Mouse (Mus musculus): Measurements from ENCODE around the gene Atp2a2. TPM values are rescaled to one million over a fixed set of nuclear protein-coding genes. Genes with fewer than 3 reads are reported as not detected.

The Atp2a2 gene
- 38.8 and 41.9 TPM in 2 replicates for polyA plus RNA-seq (2016; fragmentation: Nextera tagmentation; extraction: Ambion mirVana)

DNA sequence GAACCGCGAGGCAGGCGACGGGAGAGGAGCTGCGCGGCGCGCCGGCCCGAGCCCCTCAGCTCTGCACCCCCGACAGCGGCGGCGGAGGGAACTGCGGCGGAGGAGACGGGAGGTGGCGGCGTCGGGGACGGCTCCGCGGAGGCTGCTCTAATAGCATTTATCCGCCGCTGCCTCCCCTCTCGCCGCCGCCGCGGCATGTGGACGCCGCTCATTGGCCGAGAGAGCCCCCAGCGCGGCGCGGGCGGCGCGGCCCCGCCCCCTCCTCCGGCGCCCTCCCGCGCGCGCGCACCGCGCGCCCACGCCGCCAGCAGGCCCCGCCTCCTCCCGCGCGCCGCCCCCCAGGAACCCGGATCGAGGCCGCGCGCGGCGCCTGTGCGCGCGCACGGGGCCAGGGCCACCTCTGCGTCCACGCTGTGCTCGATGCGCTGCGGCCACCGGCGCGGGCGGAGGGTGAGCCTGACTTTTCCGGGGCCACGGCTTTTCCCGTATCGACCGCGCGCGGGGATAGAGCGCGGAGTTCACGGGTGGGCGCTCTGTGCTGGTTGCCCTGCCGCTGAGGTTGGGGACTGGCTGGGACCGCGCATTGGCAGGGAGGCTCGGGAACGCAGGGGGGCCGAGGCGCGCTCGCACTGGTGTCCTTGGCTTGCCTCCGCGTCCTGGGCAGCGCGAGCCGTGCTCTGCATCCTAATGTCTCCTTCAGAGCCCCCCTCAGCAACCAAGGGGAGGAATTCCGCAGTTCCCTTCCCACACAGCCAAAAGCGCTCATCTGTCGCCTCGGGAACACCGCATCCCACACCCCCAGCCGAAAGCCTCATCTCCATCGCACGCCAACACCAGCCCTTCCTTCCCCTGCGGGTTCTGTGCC lies at the start of gene Atp2a2:
TSS of gene Atp2a2 (minus strand) at position 149 of the 865 bp plus-strand sequence.
- peak; percentile 91 for DNase-seq (ENCODE audit: low spot score)
- Histone ChIP-seq H3K4me3 (peak within 1 kb of the TSS; percentile 99), H3K4me1 (replicated peaks) (peaks cover 50% of the 10 kb centered on the region), H3K36me3 (peaks cover 29% of the 10 kb centered on the region), H3K9me3 (peaks cover 4% of the 10 kb centered on the region), H3K27ac (peak within 1 kb of the TSS; percentile 99), H3K27me3 (ENCODE audit: insufficient read depth, poor library complexity, severe bottlenecking) (peaks cover 15% of the 10 kb centered on the region)
- under 1% methylated on average over 96 of the region's 113 CpGs for WGBS

DNA sequence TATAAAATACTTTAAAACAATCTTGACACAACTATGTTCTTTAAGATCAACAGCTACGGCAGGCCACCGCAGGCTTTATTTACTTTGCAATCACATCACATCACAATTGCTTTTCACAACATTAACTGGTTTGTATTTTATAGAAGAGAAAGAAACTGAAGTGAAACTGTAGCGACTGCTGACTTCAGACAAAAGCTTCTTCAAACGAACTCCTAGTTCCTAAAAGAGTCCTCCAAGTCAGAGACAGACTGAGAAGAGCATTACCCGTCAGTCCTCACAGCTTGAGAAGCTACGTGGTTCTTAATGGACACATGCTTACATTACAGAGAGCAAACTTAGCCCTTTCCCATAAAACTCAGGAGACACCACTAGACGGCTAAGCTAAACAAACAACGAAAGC lies 48.4 kb upstream of the Atp2a2 start:
- no peak overlapping the region for H3K4me3 ChIP-seq
- H3K36me3 ChIP-seq: peaks cover 27% of the 10 kb centered on the region
- 71% methylated on average over 8 of the region's 8 CpGs for WGBS
- DNase-seq (ENCODE audit: low spot score): no peak
- H3K9me3 ChIP-seq: no peaks in the 10 kb centered on the region
- no peak overlapping the region for H3K27ac ChIP-seq
- 0 out of 2 replicates have a peak, but pooled peaks cover 3% of the 10 kb centered on the region for H3K4me1 ChIP-seq (replicated peaks)
- H3K27me3 ChIP-seq (ENCODE audit: insufficient read depth, poor library complexity, severe bottlenecking): no peaks in the 10 kb centered on the region

DNA sequence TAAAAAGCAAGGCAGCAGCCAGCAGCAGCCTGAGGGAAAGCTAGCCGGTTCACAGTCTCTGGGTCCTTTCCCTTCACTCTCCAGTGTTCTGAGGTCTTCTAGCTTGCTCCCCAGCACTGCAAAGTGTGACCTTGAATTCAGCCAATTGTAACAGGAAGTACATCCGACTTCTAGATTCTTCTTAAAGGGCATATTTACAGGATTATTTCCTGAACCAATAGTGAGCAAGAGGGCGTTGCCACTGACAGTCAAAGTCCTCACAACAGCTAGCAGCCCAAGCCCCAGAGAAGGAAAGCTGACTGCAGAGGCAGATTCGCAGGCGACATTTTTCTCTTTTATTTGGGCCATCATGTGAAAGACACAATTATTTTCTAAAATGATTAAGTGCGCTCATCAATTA lies 46.6 kb upstream of the Atp2a2 start:
- WGBS: 83% methylated on average over 6 of the region's 6 CpGs
- Histone ChIP-seq H3K36me3 (peaks cover 31% of the 10 kb centered on the region), H3K9me3 (peaks cover 2% of the 10 kb centered on the region; the same call in 1 of the 2 replicates), H3K27ac (no peak overlapping the region), H3K27me3 (ENCODE audit: insufficient read depth, poor library complexity, severe bottlenecking) (no peaks in the 10 kb centered on the region), H3K4me1 (replicated peaks) (0 out of 2 replicates have a peak, but pooled peaks cover 3% of the 10 kb centered on the region), H3K4me3 (no peak overlapping the region)
- DNase-seq (ENCODE audit: low spot score): no peak

DNA sequence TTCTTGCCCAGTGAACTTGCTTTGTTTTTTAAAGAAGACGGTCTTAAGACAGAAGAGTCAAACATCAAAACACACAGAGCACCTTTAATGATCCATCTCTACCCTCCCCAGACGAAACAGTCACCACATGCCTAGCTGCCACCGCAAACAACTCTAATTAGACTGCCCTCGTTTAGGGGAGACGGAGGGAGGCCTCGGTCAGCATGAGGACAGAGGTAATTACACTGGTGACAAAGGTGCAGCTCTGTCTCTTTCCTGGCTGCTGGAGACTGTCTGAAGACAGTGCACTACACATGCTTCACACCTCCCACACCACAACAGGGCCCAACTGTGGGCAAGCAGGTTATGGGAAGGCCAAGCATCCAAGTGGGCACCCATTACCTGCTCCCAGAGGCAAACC lies 45.8 kb upstream of the Atp2a2 start:
- Histone ChIP-seq H3K36me3 (peaks cover 32% of the 10 kb centered on the region), H3K9me3 (peaks cover 2% of the 10 kb centered on the region; the same call in 1 of the 2 replicates), H3K4me3 (no peak overlapping the region), H3K27ac (no peak overlapping the region), H3K4me1 (replicated peaks) (0 out of 2 replicates have a peak, but pooled peaks cover 3% of the 10 kb centered on the region), H3K27me3 (ENCODE audit: insufficient read depth, poor library complexity, severe bottlenecking) (no peaks in the 10 kb centered on the region)
- WGBS: 84% methylated on average over 6 of the region's 6 CpGs
- DNase-seq (ENCODE audit: low spot score): no peak

DNA sequence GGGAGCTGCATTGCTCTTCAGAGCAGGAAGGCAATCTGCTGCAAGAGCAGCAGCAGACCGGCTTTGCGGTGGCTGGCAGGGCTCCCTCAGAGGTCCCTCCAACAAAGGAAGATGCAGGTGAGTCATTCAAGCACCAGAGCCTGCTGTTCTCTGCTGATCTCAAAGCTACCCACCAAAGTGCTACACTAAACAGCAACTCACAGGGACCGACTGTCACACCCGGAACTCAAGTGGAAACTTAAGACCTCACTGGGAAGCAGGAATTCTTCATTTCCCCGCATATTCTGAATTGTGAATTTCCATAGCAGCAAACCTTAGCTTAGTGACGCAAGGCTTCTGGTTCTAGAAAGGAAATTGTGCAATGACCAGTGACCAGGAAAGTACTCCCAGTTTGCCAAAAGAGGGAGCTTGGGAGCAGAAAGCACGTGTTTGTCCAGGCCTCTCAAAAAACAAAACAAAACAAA lies 45.3 kb upstream of the Atp2a2 start:
- DNase-seq (ENCODE audit: low spot score): no peak
- Histone ChIP-seq H3K4me1 (replicated peaks) (0 out of 2 replicates have a peak, but pooled peaks cover 3% of the 10 kb centered on the region), H3K4me3 (no peak overlapping the region), H3K27me3 (ENCODE audit: insufficient read depth, poor library complexity, severe bottlenecking) (no peaks in the 10 kb centered on the region), H3K36me3 (peaks cover 35% of the 10 kb centered on the region), H3K27ac (no peak overlapping the region), H3K9me3 (peaks cover 2% of the 10 kb centered on the region; the same call in 1 of the 2 replicates)
- 69% methylated on average over 7 of the region's 7 CpGs for WGBS

DNA sequence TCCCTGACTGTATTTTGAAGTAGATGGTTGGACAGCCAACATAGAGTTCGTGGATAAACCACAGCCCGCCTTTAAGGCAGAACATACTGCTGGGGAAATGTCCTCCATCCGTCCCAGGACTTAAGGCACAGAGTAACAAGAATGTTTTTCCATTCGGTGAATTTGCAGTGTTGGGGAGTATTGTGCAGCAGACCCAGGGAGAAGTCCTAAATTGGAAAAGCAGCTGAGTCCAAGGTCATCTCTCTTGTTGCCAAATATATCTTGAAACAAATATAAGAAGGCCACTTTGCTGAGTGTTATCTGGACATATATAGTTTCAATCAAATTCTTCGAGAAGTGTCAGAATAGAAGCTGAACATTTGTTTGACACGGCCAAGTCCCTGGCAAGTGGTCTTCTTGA lies 41.4 kb upstream of the Atp2a2 start:
- no peak for DNase-seq (ENCODE audit: low spot score)
- Histone ChIP-seq H3K27ac (no peak overlapping the region), H3K4me1 (replicated peaks) (0 out of 2 replicates have a peak, but pooled peaks cover 3% of the 10 kb centered on the region), H3K4me3 (no peak overlapping the region), H3K36me3 (peaks cover 47% of the 10 kb centered on the region), H3K27me3 (ENCODE audit: insufficient read depth, poor library complexity, severe bottlenecking) (no peaks in the 10 kb centered on the region), H3K9me3 (peaks cover 2% of the 10 kb centered on the region; the same call in 1 of the 2 replicates)
- 93% methylated on average over 6 of the region's 6 CpGs for WGBS

DNA sequence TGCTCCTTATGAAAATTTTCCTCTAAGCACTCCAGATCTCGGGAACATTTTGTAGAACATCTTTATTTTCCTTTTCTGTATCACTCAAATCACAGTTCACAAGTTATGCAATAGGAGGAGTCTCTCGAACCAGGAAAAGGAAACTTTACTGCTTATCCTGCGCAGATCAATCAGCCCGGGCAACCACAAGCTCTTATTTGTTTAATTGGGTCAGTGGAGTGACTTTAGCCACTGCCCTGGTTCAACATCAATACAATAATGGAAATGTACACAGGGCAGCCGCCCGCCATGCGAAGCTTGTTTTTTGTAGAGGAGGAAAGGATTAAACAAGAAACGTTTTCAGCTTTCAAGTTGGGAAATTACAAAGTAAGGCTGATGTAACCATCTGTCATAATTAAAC lies 39.8 kb upstream of the Atp2a2 start:
- Histone ChIP-seq H3K4me1 (replicated peaks) (no peaks in the 10 kb centered on the region), H3K9me3 (peaks cover 2% of the 10 kb centered on the region; the same call in 1 of the 2 replicates), H3K4me3 (no peak overlapping the region), H3K36me3 (peaks cover 45% of the 10 kb centered on the region), H3K27ac (no peak overlapping the region), H3K27me3 (ENCODE audit: insufficient read depth, poor library complexity, severe bottlenecking) (no peaks in the 10 kb centered on the region)
- no peak for DNase-seq (ENCODE audit: low spot score)
- 93% methylated on average over 8 of the region's 8 CpGs for WGBS

DNA sequence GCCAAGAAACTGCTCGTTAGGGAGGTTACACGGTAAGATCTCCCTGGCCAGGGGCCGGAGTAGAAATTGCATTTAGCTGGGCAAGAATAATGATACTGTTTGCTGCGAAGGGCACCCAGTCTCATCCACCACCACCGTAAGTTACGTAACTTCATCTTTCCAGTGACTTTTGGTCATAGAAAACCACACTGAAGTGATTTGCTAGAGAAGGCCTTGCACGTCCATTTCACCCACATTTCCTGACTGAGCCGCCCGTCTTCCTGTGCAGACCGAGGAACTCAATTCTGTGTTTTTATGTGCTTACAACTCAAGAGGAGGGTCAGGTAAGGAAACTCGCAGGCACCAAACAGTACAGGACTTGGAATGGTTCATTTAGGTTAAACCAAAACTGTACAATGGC lies 36.1 kb upstream of the Atp2a2 start:
- H3K4me3 ChIP-seq: no peak overlapping the region
- WGBS: 96% methylated on average over 11 of the region's 11 CpGs
- no peak for DNase-seq (ENCODE audit: low spot score)
- no peak overlapping the region for H3K27ac ChIP-seq
- no peaks in the 10 kb centered on the region for H3K27me3 ChIP-seq (ENCODE audit: insufficient read depth, poor library complexity, severe bottlenecking)
- H3K9me3 ChIP-seq: no peaks in the 10 kb centered on the region
- peaks cover 29% of the 10 kb centered on the region for H3K36me3 ChIP-seq
- no peaks in the 10 kb centered on the region for H3K4me1 ChIP-seq (replicated peaks)

DNA sequence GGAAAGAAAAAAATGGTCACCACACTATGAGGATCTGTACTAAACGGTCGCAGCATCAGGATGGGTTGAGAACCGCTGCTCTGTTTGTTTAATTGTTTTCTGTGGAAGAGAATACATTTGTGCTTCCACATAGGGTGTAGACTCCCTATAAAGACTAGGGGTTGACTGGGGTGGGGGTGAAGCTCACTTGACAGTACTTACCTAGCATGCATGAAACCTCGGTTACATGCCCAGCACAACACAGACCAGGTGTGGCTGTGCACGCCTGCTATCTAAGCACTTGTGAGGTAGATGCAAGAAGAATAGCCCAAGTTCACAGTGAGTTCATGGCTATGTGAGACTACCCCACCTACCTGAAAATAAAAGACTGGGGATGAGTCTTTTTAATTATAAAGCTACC lies 35.6 kb upstream of the Atp2a2 start:
- 96% methylated on average over 5 of the region's 5 CpGs for WGBS
- no peaks in the 10 kb centered on the region for H3K27me3 ChIP-seq (ENCODE audit: insufficient read depth, poor library complexity, severe bottlenecking)
- no peaks in the 10 kb centered on the region for H3K9me3 ChIP-seq
- H3K36me3 ChIP-seq: peaks cover 29% of the 10 kb centered on the region
- no peaks in the 10 kb centered on the region for H3K4me1 ChIP-seq (replicated peaks)
- no peak for DNase-seq (ENCODE audit: low spot score)
- H3K27ac ChIP-seq: no peak overlapping the region
- H3K4me3 ChIP-seq: no peak overlapping the region

DNA sequence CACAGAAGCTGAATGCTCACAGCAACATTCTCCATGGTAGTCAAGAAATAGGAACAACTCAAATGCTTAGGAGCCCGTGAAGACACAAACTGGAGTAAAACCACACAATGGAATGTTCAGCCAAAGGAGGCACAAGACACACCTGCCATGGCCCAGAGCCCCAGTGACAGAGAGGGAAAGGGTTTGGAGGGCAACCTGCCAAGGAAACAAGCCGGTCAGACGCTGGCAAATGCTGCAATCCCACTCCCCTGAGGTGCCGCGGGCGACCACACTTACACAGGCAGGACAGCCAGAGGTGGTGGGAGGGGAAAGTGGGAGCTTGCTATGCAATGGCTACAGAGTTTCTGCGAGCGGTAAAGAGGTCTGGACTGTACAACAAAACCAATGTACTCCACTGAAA lies 31.9 kb upstream of the Atp2a2 start:
- H3K27ac ChIP-seq: no peak overlapping the region

DNA sequence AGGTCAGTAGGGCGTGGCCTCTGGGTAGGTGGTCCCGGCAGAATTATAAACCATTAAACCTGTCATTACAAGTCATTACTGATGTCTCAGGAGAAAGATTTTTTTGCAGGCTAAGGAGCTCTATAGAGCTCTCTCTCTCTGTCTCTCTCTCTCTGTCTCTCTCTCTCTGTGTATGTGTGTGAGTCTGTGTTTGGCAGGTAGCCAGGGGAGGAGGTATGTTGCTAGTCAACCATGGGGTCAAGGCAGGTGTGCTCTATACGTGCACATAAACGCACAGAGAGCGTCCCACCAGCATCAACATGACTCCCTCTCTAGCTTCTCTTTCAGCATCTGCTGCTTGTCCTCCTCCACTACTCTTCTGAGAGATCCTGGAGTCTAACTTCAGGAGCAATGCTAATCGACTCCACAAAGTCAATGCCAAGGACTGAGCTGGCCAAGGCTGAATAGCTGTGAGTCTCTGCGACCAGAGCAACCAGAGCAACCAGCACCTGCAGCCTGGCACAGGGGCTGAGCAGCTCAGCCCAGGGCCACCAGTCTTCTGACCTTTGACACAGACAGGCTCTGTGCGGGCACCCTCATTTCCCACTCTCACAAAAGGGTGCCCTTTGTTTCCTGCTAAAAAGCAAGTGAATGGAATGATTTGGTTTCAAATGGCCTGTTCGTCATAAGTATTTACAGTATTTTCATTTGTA lies 28.0 kb upstream of the Atp2a2 start:
- Histone ChIP-seq H3K9me3 (0 out of 2 replicates have a peak, but pooled peaks cover 3% of the 10 kb centered on the region), H3K36me3 (peaks cover 22% of the 10 kb centered on the region; the same call in 1 of the 2 replicates), H3K27me3 (ENCODE audit: insufficient read depth, poor library complexity, severe bottlenecking) (no peaks in the 10 kb centered on the region), H3K4me3 (no peak overlapping the region), H3K27ac (no peak overlapping the region), H3K4me1 (replicated peaks) (peaks cover 36% of the 10 kb centered on the region)
- DNase-seq (ENCODE audit: low spot score): no peak
- 85% methylated on average over 9 of the region's 9 CpGs for WGBS

More for the DNA sequence above, 31.9 kb upstream of the Atp2a2 start:
- peaks cover 24% of the 10 kb centered on the region for H3K36me3 ChIP-seq
- 89% methylated on average over 8 of the region's 8 CpGs for WGBS
- H3K9me3 ChIP-seq: no peaks in the 10 kb centered on the region
- H3K4me1 ChIP-seq (replicated peaks): peaks cover 14% of the 10 kb centered on the region
- H3K4me3 ChIP-seq: no peak overlapping the region
- H3K27me3 ChIP-seq (ENCODE audit: insufficient read depth, poor library complexity, severe bottlenecking): no peaks in the 10 kb centered on the region
- no peak for DNase-seq (ENCODE audit: low spot score)

DNA sequence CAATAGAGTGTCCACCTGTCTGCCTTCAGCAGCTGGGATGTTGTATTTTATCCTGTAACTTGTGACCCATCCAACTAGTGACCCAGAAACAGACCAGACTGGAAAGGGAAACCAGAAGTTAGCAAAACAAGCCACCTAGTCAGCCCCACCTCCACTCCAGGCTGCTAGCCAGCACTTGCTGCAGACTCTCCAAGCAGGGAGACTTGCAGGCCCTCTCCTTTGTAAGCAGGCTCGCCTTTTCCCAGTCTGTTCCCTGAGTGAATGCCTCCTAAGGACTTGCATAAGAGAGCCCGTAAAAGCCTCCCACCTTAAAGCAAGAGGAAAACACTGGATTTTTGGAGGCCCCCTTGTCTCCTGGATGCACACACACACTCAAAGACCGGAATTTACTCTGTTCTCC lies 27.3 kb upstream of the Atp2a2 start:
- H3K36me3 ChIP-seq: peaks cover 22% of the 10 kb centered on the region; the same call in 1 of the 2 replicates
- 0 out of 2 replicates have a peak, but pooled peaks cover 3% of the 10 kb centered on the region for H3K9me3 ChIP-seq
- 79% methylated on average over 3 of the region's 3 CpGs for WGBS
- peak overlapping the region; percentile 59; the same call in 1 of the 2 replicates for H3K27ac ChIP-seq
- H3K27me3 ChIP-seq (ENCODE audit: insufficient read depth, poor library complexity, severe bottlenecking): no peaks in the 10 kb centered on the region
- no peak for DNase-seq (ENCODE audit: low spot score)
- no peak overlapping the region for H3K4me3 ChIP-seq
- H3K4me1 ChIP-seq (replicated peaks): peaks cover 41% of the 10 kb centered on the region

All from hindbrain, embryonic 10.5 days (tissue).